ENCODE assay signal across 8 mouse cellular contexts in genomic region chr3:129724961-129725501, GRCm38 (mm10). TPM values are rescaled to one million over a fixed set of nuclear protein-coding genes. Genes with fewer than 3 reads are reported as not detected.
DNase-seq lines count a peak whose midpoint lies in the region; ATAC-seq lines count a peak whose summit lies in the region.

No protein-coding gene starts in this region.

- H3K9ac ChIP-seq in kidney, embryonic 15.5 days = peak overlapping the region; percentile 43

- peak overlapping the region; percentile 90 for H3K27ac ChIP-seq in heart, embryonic 10.5 days
- H3K27ac ChIP-seq in kidney, embryonic 15.5 days = peak overlapping the region; percentile 89

- peaks cover 9% of the 10 kb centered on the region; the same call in 1 of the 2 replicates for H3K4me1 ChIP-seq in heart, embryonic 10.5 days
- H3K4me1 ChIP-seq in kidney, embryonic 15.5 days = peaks cover 6% of the 10 kb centered on the region

- H3K9me3 ChIP-seq in heart, embryonic 10.5 days = no peaks in the 10 kb centered on the region
- no peaks in the 10 kb centered on the region for H3K9me3 ChIP-seq in kidney, embryonic 15.5 days (replicated peaks)

- peak; percentile 91 to 94 for DNase-seq in B cell, adult 2 months
- DNase-seq in brain, adult 2 months (ENCODE audit: low read depth, low spot score) = peak; percentile 98
- peak; percentile 97 for DNase-seq in heart, embryonic 10.5 days (ENCODE audit: low spot score)
- peak; percentile 94 for DNase-seq in liver
- peak; percentile 89 to 95 for DNase-seq in spleen, postnatal 4 days (ENCODE audit: low spot score in 2 of 2)

- peak; percentile 98 for ATAC-seq in erythroblast, adult 5-6 weeks (replicated peaks; ENCODE audit: low FRiP score, poor library complexity, severe bottlenecking)
- peak; percentile 97 for ATAC-seq in kidney, embryonic 15.5 days (replicated peaks; ENCODE audit: low FRiP score)
- ATAC-seq in monocyte, adult 5-6 weeks (replicated peaks; ENCODE audit: insufficient number of reproducible peaks, low FRiP score, low TSS enrichment, poor library complexity, severe bottlenecking) = peak; percentile 90

- H3K27me3 ChIP-seq in heart, embryonic 10.5 days (ENCODE audit: insufficient read depth, poor library complexity, severe bottlenecking) = no peaks in the 10 kb centered on the region
- no peaks in the 10 kb centered on the region for H3K27me3 ChIP-seq in kidney, embryonic 15.5 days

- H3K4me2 ChIP-seq in kidney, embryonic 15.5 days = peak overlapping the region; percentile 77

- peak overlapping the region; percentile 65 for H3K4me3 ChIP-seq in heart, embryonic 10.5 days
- peak overlapping the region; percentile 63 for H3K4me3 ChIP-seq in kidney, embryonic 15.5 days (replicated peaks)

- 2% methylated on average over 24 of the region's 24 CpGs for WGBS in heart, embryonic 10.5 days
- WGBS in kidney, embryonic 15.5 days = under 1% methylated on average over 24 of the region's 24 CpGs

- H3K36me3 ChIP-seq in heart, embryonic 10.5 days = no peaks in the 10 kb centered on the region
- H3K36me3 ChIP-seq in kidney, embryonic 15.5 days = no peaks in the 10 kb centered on the region

RNA-seq across cellular contexts. Expression of gene Egf, which starts 30.1 kb away (rescaled TPM):
- total RNA-seq in erythroblast, adult 5-6 weeks (2015; ENCODE audit: low replicate concordance) = not detected in 2 replicates
- 0.51 and 0.70 TPM in 2 replicates for total RNA-seq in erythroblast, adult 5-6 weeks (2017; ENCODE audit: low replicate concordance)
- 1.1 and 1.3 TPM in 2 replicates for polyA plus RNA-seq in heart, embryonic 10.5 days (2016; fragmentation: Nextera tagmentation; extraction: Ambion mirVana)
- 2.1 and 2.3 TPM in 2 replicates for polyA plus RNA-seq in kidney, embryonic 15.5 days (2015; fragmentation: Nextera tagmentation; extraction: Ambion mirVana)
- total RNA-seq in monocyte, adult 5-6 weeks (2017) = 0.87 to 1.4 TPM (median 1.4 TPM) in 3 replicates

Comparison
In these comparisons a context has a peak if more than half of its experiments do, and no peak if none do; other contexts are left out.
1. Peak in every context shown above with its lines: DNase-seq, ATAC-seq, H3K4me3 ChIP-seq and H3K27ac ChIP-seq.